Mouse (Mus musculus): Measurements from ENCODE around the gene Wnt6. TPM values are rescaled to one million over a fixed set of nuclear protein-coding genes. Genes with fewer than 3 reads are reported as not detected.

The Wnt6 gene
- 0.07 and 0.12 TPM in 2 replicates for polyA plus RNA-seq (2015; fragmentation: Nextera tagmentation; extraction: Ambion mirVana)

DNA sequence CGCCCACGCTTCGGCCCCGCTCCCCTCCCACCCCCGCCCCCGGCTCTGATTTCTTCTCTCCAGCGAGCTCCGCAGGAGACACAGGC lies at the start of gene Wnt6:
TSS of gene Wnt6 (plus strand) at position 48 of the 86 bp plus-strand sequence.
- Histone ChIP-seq H3K4me3 (ENCODE audit: low read depth, low read length) (peak within 1 kb of the TSS; percentile 24), H3K27ac (ENCODE audit: low read depth) (no peak within 1 kb of the TSS), H3K27me3 (ENCODE audit: insufficient read depth, low read length) (peaks cover 80% of the 10 kb centered on the region), H3K4me2 (ENCODE audit: low read depth, low read length) (peak within 1 kb of the TSS; percentile 61), H3K9ac (replicated peaks) (no peak within 1 kb of the TSS), H3K36me3 (replicated peaks; ENCODE audit: insufficient read depth, low read length) (no peaks in the 10 kb centered on the region), H3K4me1 (ENCODE audit: insufficient read depth) (peaks cover 5% of the 10 kb centered on the region; the same call in 1 of the 2 replicates), H3K9me3 (ENCODE audit: low read length) (no peaks in the 10 kb centered on the region)
- TF ChIP-seq EP300 (IDR thresholded peaks at IDR 0.05; ENCODE audit: low read depth) (no peak), CTCF (IDR thresholded peaks at IDR 0.05; ENCODE audit: low read depth) (no peak)
- ATAC-seq = no peak
- 3% methylated on average over 4 of the region's 8 CpGs for WGBS (ENCODE audit: insufficient replicate concordance)
- no peak for DNase-seq

DNA sequence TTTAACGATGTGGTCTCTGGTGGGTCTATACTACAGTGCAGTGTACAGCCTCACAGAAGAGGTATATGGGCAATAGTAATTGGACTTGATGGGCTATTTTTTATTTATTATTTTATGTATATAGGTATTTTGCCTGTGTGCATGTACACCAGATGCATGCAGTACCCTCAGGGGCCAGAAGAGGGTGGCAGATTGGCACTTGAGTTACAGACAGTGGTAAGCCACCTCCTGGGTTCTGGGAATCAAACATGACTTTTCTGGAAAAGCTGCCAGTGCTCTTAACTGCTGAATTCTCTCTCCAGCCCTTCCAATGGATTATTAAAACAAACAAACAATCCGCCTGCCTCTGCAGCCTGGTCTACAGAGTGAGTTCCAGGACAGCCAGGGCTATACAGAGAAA lies 47.9 kb upstream of the Wnt6 start:
- Histone ChIP-seq H3K4me2 (ENCODE audit: low read depth, low read length) (no peak overlapping the region), H3K4me1 (ENCODE audit: insufficient read depth) (peaks cover 15% of the 10 kb centered on the region; the same call in 1 of the 2 replicates), H3K9me3 (ENCODE audit: low read length) (no peaks in the 10 kb centered on the region), H3K27me3 (ENCODE audit: insufficient read depth, low read length) (no peaks in the 10 kb centered on the region), H3K27ac (ENCODE audit: low read depth) (no peak overlapping the region), H3K9ac (replicated peaks) (no peak overlapping the region), H3K4me3 (ENCODE audit: low read depth, low read length) (no peak overlapping the region), H3K36me3 (replicated peaks; ENCODE audit: insufficient read depth, low read length) (no peaks in the 10 kb centered on the region)
- ATAC-seq = no peak
- 68% methylated on average over 2 of the region's 2 CpGs for WGBS (ENCODE audit: insufficient replicate concordance)
- peak; percentile 42 for DNase-seq
- TF ChIP-seq EP300 (IDR thresholded peaks at IDR 0.05; ENCODE audit: low read depth) = no peak
- TF ChIP-seq CTCF (IDR thresholded peaks at IDR 0.05; ENCODE audit: low read depth) = peak; percentile 51

DNA sequence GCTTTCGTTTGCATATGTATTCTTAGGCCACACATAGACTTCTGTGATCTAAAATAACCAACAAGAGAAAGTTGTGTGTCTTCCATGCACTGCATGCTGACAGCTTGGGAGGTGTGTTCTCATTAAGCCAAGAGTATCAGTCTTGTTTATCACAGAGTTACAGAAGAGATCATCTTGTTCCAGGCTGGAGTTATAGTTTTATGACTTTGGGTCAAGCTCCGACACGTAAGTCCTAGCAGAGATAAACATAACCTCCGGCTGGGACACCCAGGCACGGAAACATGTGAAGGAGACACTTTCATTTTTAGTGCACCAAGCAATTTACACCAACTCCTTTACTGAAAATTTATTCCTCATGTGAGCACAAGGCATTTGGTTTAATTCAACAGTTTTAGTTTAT lies 45.6 kb upstream of the Wnt6 start:
- ATAC-seq (no peak; the same call in 1 of the 2 replicates), DNase-seq (no peak)
- WGBS (ENCODE audit: insufficient replicate concordance) = 48% methylated on average over 5 of the region's 5 CpGs

DNA sequence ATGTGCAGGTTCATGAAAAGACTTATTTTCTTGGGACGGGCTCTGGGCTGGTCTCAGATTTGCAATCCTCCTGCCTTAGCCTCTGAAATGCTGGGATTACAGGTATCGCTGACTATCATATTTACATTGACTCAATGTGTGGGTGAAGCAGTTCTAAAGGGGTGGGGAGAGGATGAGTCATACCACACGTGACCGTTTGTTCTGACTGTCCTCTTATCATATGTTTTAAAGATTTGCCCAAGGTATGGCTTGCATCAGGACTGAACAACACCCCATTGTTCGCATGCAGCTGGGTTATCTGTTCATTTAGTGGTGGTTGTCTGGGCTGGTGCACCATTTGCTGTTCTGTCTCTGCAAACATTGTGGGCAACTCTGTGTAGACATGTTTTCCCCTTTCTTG lies 45.0 kb upstream of the Wnt6 start:
- TF ChIP-seq EP300 (IDR thresholded peaks at IDR 0.05; ENCODE audit: low read depth) (no peak), CTCF (IDR thresholded peaks at IDR 0.05; ENCODE audit: low read depth) (no peak)
- Histone ChIP-seq H3K36me3 (replicated peaks; ENCODE audit: insufficient read depth, low read length) (no peaks in the 10 kb centered on the region), H3K4me3 (ENCODE audit: low read depth, low read length) (no peak overlapping the region), H3K9me3 (ENCODE audit: low read length) (no peaks in the 10 kb centered on the region), H3K4me1 (ENCODE audit: insufficient read depth) (peaks cover 8% of the 10 kb centered on the region; the same call in 1 of the 2 replicates), H3K27ac (ENCODE audit: low read depth) (peak overlapping the region; percentile 49; the same call in 1 of the 2 replicates), H3K4me2 (ENCODE audit: low read depth, low read length) (no peak overlapping the region), H3K9ac (replicated peaks) (no peak overlapping the region), H3K27me3 (ENCODE audit: insufficient read depth, low read length) (no peaks in the 10 kb centered on the region)
- no peak for DNase-seq
- ATAC-seq = peak; percentile 55
- WGBS (ENCODE audit: insufficient replicate concordance) = 44% methylated on average over 5 of the region's 5 CpGs

More for the DNA sequence above, 45.6 kb upstream of the Wnt6 start:
- Histone ChIP-seq H3K4me1 (ENCODE audit: insufficient read depth) (peaks cover 9% of the 10 kb centered on the region; the same call in 1 of the 2 replicates), H3K9ac (replicated peaks) (no peak overlapping the region), H3K9me3 (ENCODE audit: low read length) (no peaks in the 10 kb centered on the region), H3K4me2 (ENCODE audit: low read depth, low read length) (no peak overlapping the region), H3K27ac (ENCODE audit: low read depth) (0 out of 2 replicates have a peak overlapping the region, but pooled peaks have one; percentile 45), H3K4me3 (ENCODE audit: low read depth, low read length) (no peak overlapping the region), H3K27me3 (ENCODE audit: insufficient read depth, low read length) (no peaks in the 10 kb centered on the region), H3K36me3 (replicated peaks; ENCODE audit: insufficient read depth, low read length) (no peaks in the 10 kb centered on the region)
- TF ChIP-seq EP300 (IDR thresholded peaks at IDR 0.05; ENCODE audit: low read depth) (peak; percentile 41; the same call in 1 of the 2 replicates), CTCF (IDR thresholded peaks at IDR 0.05; ENCODE audit: low read depth) (no peak)

DNA sequence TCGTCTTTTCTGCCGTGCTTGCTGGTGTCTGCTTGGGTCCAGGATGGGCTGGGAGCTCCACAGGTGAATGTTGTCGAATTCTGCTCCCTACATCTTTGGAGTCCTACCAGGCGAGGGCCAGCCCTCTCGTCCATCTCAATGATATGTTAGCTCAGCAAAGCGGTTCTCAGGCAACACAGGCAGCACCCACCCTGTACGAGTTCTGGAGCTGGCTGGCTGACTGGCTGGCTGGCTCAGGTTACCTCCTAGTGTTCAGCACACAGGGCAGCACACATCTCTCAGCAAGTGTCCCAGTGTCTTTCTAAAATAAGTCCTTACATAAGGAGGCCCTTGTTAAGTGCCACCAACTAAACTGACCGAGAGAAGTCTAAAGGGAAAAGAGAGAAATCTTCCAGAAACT lies 43.2 kb upstream of the Wnt6 start:
- H3K9me3 ChIP-seq (ENCODE audit: low read length) = no peaks in the 10 kb centered on the region
- peaks cover 3% of the 10 kb centered on the region; the same call in 1 of the 2 replicates for H3K4me1 ChIP-seq (ENCODE audit: insufficient read depth)
- no peak overlapping the region for H3K4me3 ChIP-seq (ENCODE audit: low read depth, low read length)
- WGBS (ENCODE audit: insufficient replicate concordance) = 68% methylated on average over 8 of the region's 8 CpGs
- no peak overlapping the region for H3K9ac ChIP-seq (replicated peaks)
- ATAC-seq = no peak
- H3K36me3 ChIP-seq (replicated peaks; ENCODE audit: insufficient read depth, low read length) = no peaks in the 10 kb centered on the region
- no peak overlapping the region for H3K4me2 ChIP-seq (ENCODE audit: low read depth, low read length)
- no peak overlapping the region for H3K27ac ChIP-seq (ENCODE audit: low read depth)
- TF ChIP-seq CTCF (IDR thresholded peaks at IDR 0.05; ENCODE audit: low read depth) (no peak), EP300 (IDR thresholded peaks at IDR 0.05; ENCODE audit: low read depth) (no peak)
- H3K27me3 ChIP-seq (ENCODE audit: insufficient read depth, low read length) = no peaks in the 10 kb centered on the region
- DNase-seq = no peak

DNA sequence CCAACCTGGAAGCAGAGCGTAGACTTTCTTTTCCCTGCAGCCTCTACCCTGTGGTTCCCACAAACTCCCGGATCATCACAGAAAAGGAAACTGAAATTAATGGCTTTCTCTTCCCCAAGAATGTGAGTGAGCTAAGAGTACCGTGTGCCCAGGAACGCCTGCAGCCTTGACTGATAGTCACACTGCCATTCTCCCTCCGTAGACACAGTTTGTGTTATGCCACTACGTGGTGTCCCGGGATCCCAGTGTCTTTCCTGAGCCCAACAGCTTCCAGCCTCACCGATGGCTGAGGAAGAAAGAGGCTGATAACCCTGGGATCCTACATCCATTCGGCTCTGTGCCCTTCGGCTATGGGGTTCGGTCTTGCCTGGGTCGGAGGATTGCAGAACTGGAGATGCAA lies 34.7 kb upstream of the Wnt6 start:
- Histone ChIP-seq H3K9me3 (ENCODE audit: low read length) (no peaks in the 10 kb centered on the region), H3K4me2 (ENCODE audit: low read depth, low read length) (no peak overlapping the region), H3K27me3 (ENCODE audit: insufficient read depth, low read length) (no peaks in the 10 kb centered on the region), H3K9ac (replicated peaks) (no peak overlapping the region), H3K4me3 (ENCODE audit: low read depth, low read length) (no peak overlapping the region), H3K27ac (ENCODE audit: low read depth) (no peak overlapping the region), H3K36me3 (replicated peaks; ENCODE audit: insufficient read depth, low read length) (peaks cover 3% of the 10 kb centered on the region), H3K4me1 (ENCODE audit: insufficient read depth) (no peaks in the 10 kb centered on the region)
- whole genome bisulfite sequencing (ENCODE audit: insufficient replicate concordance) = 75% methylated on average over 12 of the region's 12 CpGs
- DNase-seq (no peak), ATAC-seq (no peak)
- TF ChIP-seq EP300 (IDR thresholded peaks at IDR 0.05; ENCODE audit: low read depth) (no peak), CTCF (IDR thresholded peaks at IDR 0.05; ENCODE audit: low read depth) (no peak)

DNA sequence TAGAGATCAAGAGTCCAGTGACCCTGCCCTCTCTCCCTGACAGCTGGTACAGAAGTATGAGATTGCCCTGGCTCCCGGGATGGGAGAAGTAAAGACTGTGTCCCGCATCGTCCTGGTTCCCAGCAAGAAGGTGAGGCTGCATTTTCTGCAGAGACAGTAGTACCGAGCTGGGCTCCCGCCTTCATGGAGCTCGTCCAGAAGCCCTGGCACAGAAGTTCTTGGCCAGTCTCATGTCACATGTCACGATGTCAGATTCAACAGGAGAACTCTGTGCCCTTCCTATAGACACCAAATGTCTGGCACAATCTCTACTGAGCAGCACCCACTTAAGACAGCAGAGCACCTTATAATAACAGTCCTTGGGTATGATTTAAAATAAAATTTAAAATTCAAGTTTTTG lies 34.2 kb upstream of the Wnt6 start:
- ATAC-seq = no peak
- Histone ChIP-seq H3K27me3 (ENCODE audit: insufficient read depth, low read length) (no peaks in the 10 kb centered on the region), H3K4me2 (ENCODE audit: low read depth, low read length) (no peak overlapping the region), H3K27ac (ENCODE audit: low read depth) (no peak overlapping the region), H3K4me1 (ENCODE audit: insufficient read depth) (no peaks in the 10 kb centered on the region), H3K9ac (replicated peaks) (no peak overlapping the region), H3K4me3 (ENCODE audit: low read depth, low read length) (no peak overlapping the region), H3K9me3 (ENCODE audit: low read length) (no peaks in the 10 kb centered on the region), H3K36me3 (replicated peaks; ENCODE audit: insufficient read depth, low read length) (peaks cover 3% of the 10 kb centered on the region)
- DNase-seq = no peak
- WGBS (ENCODE audit: insufficient replicate concordance) = 77% methylated on average over 7 of the region's 7 CpGs
- TF ChIP-seq EP300 (IDR thresholded peaks at IDR 0.05; ENCODE audit: low read depth) (no peak), CTCF (IDR thresholded peaks at IDR 0.05; ENCODE audit: low read depth) (no peak)

All from liver, postnatal 0 days (tissue).